Mouse (Mus musculus): ENCODE results near the gene Gm5134. TPM values are rescaled to one million over a fixed set of nuclear protein-coding genes. Genes with fewer than 3 reads are reported as not detected.

The Gm5134 gene
- polyA plus RNA-seq, 1 experiment from 2014 or later, result 0.04 TPM

DNA sequence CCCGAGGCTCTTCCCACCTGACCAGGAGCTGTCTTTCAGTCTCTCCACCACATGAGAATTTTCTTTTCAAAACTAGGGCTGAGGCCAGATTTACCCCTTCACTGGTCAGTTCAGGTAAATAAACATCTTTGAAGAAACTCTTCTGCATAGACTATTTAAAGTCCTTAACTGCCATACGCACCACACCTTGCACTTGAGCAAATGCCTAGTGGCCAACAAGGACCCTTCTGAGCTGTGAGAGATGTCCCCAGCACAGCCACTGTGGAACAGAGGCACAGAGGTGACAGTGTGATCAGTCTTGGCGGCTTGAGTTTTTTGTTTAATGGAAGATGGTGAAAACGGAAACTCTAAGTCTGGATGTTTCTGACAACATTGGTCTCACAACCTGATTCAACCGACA is 35.3 kb upstream of the Gm5134 start:
- Histone ChIP-seq H3K27ac (ENCODE audit: low read depth) (no peak overlapping the region), H3K36me3 (replicated peaks; ENCODE audit: insufficient read depth, low read length) (peaks cover 18% of the 10 kb centered on the region; the same call in 1 of the 2 replicates), H3K9ac (replicated peaks) (no peak overlapping the region), H3K9me3 (ENCODE audit: low read length) (no peaks in the 10 kb centered on the region), H3K4me1 (ENCODE audit: insufficient read depth) (peaks cover 16% of the 10 kb centered on the region), H3K4me2 (ENCODE audit: low read depth, low read length) (no peak overlapping the region), H3K4me3 (ENCODE audit: low read depth, low read length) (no peak overlapping the region), H3K27me3 (ENCODE audit: insufficient read depth, low read length) (no peaks in the 10 kb centered on the region)
- no peak for TF ChIP-seq CTCF (IDR thresholded peaks at IDR 0.05; ENCODE audit: low read depth)
- no peak for TF ChIP-seq EP300 (IDR thresholded peaks at IDR 0.05; ENCODE audit: low read depth)
- WGBS (ENCODE audit: insufficient replicate concordance), result 84% methylated on average over 5 of the region's 5 CpGs
- ATAC-seq (no peak), DNase-seq (no peak)

DNA sequence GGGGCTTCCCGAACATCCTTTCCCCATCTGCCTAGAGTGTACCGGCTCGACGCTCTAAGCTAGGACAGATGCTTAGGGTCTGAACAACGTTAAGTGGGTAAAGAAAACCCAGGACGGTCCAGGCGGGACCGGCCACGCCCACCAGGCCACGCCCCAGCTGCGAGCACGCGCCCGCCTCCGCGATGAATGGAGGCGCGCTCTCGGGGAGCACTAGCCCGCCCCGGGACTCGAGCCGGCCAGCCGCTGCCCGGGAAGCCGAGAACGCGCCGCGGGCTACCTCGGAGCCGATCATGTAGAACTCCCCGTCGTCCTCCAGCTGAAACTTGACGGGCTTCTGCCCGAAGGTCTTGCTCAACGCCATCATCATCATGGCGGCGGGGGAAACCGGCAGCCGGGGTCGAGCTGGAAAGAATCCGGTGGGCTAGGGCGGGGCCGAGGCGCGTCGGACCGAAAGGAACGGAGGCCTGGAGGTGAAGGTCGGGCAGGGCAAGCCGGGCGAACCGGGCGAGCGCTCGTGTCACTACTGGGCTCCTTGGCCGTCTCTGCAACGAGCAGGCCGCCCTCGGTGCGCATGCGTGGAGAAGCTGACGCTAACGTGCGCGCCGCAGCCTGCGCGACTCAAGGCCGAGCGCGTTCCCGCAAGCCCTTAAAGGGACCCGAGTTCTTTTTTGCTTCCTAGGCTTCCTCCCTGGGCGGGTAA is 33.1 kb upstream of the Gm5134 start, which contains the start of gene Smarcb1:
Gene Smarcb1, minus strand, starts transcription at position 592 of the 700 bp plus-strand sequence.
- peak; percentile 96 for ATAC-seq
- H3K9ac ChIP-seq (replicated peaks), result peak within 1 kb of the TSS; percentile 83
- peak within 1 kb of the TSS; percentile 94 for H3K4me3 ChIP-seq (ENCODE audit: low read depth, low read length)
- H3K27ac ChIP-seq (ENCODE audit: low read depth), result peak within 1 kb of the TSS; percentile 83
- H3K27me3 ChIP-seq (ENCODE audit: insufficient read depth, low read length), result no peaks in the 10 kb centered on the region
- peak within 1 kb of the TSS; percentile 99 for H3K4me2 ChIP-seq (ENCODE audit: low read depth, low read length)
- peaks cover 16% of the 10 kb centered on the region for H3K4me1 ChIP-seq (ENCODE audit: insufficient read depth)
- WGBS (ENCODE audit: insufficient replicate concordance), result under 1% methylated on average over 76 of the region's 76 CpGs
- TF ChIP-seq CTCF (IDR thresholded peaks at IDR 0.05; ENCODE audit: low read depth) (no peak), EP300 (IDR thresholded peaks at IDR 0.05; ENCODE audit: low read depth) (no peak)
- DNase-seq, result peak; percentile 95
- no peaks in the 10 kb centered on the region for H3K9me3 ChIP-seq (ENCODE audit: low read length)
- peaks cover 8% of the 10 kb centered on the region; the same call in 1 of the 2 replicates for H3K36me3 ChIP-seq (replicated peaks; ENCODE audit: insufficient read depth, low read length)

DNA sequence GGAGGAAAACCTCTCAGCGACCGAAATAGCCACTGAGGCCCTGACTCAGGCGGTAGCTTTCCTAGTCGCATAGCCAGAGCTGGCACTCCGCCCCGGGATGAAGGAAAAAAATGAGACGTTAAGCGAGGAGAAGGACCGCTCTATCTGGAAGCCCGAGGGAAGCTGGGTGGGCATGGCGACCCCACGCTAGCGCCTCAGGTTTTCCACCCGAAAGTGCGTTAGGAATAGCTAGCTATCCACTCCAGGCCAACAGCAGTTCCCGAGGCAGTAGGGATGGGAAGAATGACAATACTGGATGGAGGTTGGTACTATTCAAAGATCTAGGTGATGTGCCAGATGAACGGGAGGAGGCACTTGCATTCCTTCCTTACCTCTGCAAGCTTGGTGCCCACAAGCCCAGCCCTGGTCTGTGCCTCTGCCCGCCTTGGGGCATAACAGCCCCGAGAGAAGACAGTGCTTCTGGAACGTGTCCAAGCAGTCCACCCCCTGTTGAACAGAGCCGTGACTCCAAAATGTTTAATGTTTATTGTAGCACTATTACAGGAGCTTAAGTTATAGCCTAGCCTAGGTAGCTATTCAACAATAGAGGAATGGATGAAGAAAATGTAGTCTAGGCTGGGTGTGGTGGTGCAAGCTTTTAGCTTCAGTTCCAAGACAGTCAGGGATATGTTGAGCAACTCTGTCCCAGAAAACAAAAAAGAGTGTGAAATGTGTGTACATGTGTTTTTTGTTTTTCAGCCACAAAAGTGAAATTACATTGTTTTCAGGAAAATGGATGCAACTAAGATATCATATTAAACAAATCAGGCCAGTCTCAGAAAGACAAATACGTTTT is 32.4 kb upstream of the Gm5134 start:
- Histone ChIP-seq H3K36me3 (replicated peaks; ENCODE audit: insufficient read depth, low read length) (peaks cover 4% of the 10 kb centered on the region; the same call in 1 of the 2 replicates), H3K27ac (ENCODE audit: low read depth) (peak overlapping the region; percentile 83), H3K27me3 (ENCODE audit: insufficient read depth, low read length) (no peaks in the 10 kb centered on the region), H3K4me1 (ENCODE audit: insufficient read depth) (peaks cover 16% of the 10 kb centered on the region), H3K4me2 (ENCODE audit: low read depth, low read length) (peak overlapping the region; percentile 99), H3K9ac (replicated peaks) (peak overlapping the region; percentile 83), H3K9me3 (ENCODE audit: low read length) (no peaks in the 10 kb centered on the region), H3K4me3 (ENCODE audit: low read depth, low read length) (peak overlapping the region; percentile 94)
- WGBS (ENCODE audit: insufficient replicate concordance), result 5% methylated on average over 22 of the region's 22 CpGs
- DNase-seq (peak; percentile 24), ATAC-seq (peak; percentile 24)
- TF ChIP-seq CTCF (IDR thresholded peaks at IDR 0.05; ENCODE audit: low read depth) (no peak), EP300 (IDR thresholded peaks at IDR 0.05; ENCODE audit: low read depth) (no peak)

DNA sequence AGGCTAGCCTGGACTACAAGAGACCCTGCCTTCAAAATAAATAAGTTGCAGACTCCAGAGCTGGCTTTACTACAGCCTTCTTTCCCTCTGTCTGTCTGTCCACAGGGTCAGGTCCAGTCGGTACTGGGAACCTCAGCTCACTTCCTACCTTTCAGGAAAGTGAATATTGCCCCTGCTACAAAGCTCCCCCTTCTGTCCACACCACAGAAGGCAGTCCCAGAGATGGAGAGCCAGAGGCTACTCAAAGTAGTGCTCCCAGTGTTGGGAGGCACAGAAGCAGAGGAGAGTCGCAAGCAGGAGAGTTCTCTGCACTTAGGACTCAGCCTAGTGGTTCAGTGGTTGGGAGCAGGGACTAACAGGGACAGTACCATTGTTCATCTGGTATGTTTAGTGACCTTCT is 30.0 kb upstream of the Gm5134 start:
- Histone ChIP-seq H3K4me3 (ENCODE audit: low read depth, low read length) (no peak overlapping the region), H3K27me3 (ENCODE audit: insufficient read depth, low read length) (0 out of 2 replicates have a peak, but pooled peaks cover 2% of the 10 kb centered on the region), H3K27ac (ENCODE audit: low read depth) (no peak overlapping the region), H3K4me2 (ENCODE audit: low read depth, low read length) (no peak overlapping the region), H3K4me1 (ENCODE audit: insufficient read depth) (peaks cover 16% of the 10 kb centered on the region), H3K9me3 (ENCODE audit: low read length) (no peaks in the 10 kb centered on the region), H3K36me3 (replicated peaks; ENCODE audit: insufficient read depth, low read length) (no peaks in the 10 kb centered on the region), H3K9ac (replicated peaks) (no peak overlapping the region)
- TF ChIP-seq CTCF (IDR thresholded peaks at IDR 0.05; ENCODE audit: low read depth) (peak; percentile 58), EP300 (IDR thresholded peaks at IDR 0.05; ENCODE audit: low read depth) (no peak)
- 54% methylated on average over 2 of the region's 2 CpGs for WGBS (ENCODE audit: insufficient replicate concordance)
- ATAC-seq (no peak), DNase-seq (no peak)

DNA sequence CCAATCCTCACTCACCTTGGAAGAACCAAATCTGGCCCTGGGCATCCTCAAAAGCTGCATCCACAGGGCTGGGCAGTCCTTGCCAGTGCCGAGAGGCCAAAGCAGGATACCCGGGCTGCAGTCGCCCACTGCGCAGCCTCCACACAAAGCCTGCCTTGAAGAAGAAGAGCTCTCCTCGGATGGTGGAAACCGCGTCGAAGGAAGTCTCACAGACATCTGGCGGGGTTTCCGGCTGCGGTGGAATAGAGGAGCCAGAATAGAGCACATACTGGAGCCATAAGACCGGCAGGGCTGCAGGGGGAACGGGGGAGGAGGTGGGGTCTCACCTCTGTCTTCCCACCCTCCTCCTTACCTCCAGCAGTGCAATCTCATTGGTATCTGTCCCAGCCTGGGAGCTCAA is 27.9 kb upstream of the Gm5134 start:
- TF ChIP-seq EP300 (IDR thresholded peaks at IDR 0.05; ENCODE audit: low read depth) (no peak), CTCF (IDR thresholded peaks at IDR 0.05; ENCODE audit: low read depth) (no peak)
- Histone ChIP-seq H3K9me3 (ENCODE audit: low read length) (no peaks in the 10 kb centered on the region), H3K4me1 (ENCODE audit: insufficient read depth) (peaks cover 8% of the 10 kb centered on the region), H3K27me3 (ENCODE audit: insufficient read depth, low read length) (peaks cover 16% of the 10 kb centered on the region), H3K9ac (replicated peaks) (no peak overlapping the region), H3K4me3 (ENCODE audit: low read depth, low read length) (no peak overlapping the region), H3K27ac (ENCODE audit: low read depth) (no peak overlapping the region), H3K4me2 (ENCODE audit: low read depth, low read length) (no peak overlapping the region), H3K36me3 (replicated peaks; ENCODE audit: insufficient read depth, low read length) (no peaks in the 10 kb centered on the region)
- ATAC-seq (no peak), DNase-seq (no peak)
- WGBS (ENCODE audit: insufficient replicate concordance), result 60% methylated on average over 13 of the region's 13 CpGs

DNA sequence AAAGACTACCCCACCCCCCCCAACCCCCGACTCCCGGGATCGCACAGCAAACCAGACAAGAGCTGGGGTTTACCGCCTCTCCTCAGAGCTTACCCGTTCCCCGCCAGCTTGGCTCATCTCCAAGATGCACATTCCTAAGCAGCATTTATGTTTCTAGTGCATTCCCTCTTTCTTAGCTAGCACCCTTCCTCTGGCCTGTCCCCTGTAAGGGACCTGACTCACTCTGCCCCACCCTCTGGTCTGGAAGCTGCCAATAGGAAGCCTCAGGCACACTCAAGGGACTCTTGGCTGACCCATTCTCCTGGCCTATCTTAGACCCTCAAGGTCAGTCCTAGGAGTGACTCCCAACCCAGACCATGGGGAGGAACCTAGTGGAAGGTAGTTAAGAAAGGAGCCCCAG is 24.0 kb upstream of the Gm5134 start:
- Histone ChIP-seq H3K4me1 (ENCODE audit: insufficient read depth) (peaks cover 19% of the 10 kb centered on the region), H3K9ac (replicated peaks) (no peak overlapping the region), H3K27me3 (ENCODE audit: insufficient read depth, low read length) (peaks cover 26% of the 10 kb centered on the region), H3K36me3 (replicated peaks; ENCODE audit: insufficient read depth, low read length) (no peaks in the 10 kb centered on the region), H3K4me2 (ENCODE audit: low read depth, low read length) (no peak overlapping the region), H3K9me3 (ENCODE audit: low read length) (no peaks in the 10 kb centered on the region), H3K4me3 (ENCODE audit: low read depth, low read length) (no peak overlapping the region), H3K27ac (ENCODE audit: low read depth) (no peak overlapping the region)
- TF ChIP-seq EP300 (IDR thresholded peaks at IDR 0.05; ENCODE audit: low read depth) (no peak), CTCF (IDR thresholded peaks at IDR 0.05; ENCODE audit: low read depth) (no peak)
- ATAC-seq, result no peak
- WGBS (ENCODE audit: insufficient replicate concordance), result 41% methylated on average over 6 of the region's 6 CpGs
- DNase-seq, result no peak

All from liver, postnatal 0 days (tissue).